Mouse (Mus musculus): ENCODE results near the gene Olfr325.

Olfr325 gene

DNA sequence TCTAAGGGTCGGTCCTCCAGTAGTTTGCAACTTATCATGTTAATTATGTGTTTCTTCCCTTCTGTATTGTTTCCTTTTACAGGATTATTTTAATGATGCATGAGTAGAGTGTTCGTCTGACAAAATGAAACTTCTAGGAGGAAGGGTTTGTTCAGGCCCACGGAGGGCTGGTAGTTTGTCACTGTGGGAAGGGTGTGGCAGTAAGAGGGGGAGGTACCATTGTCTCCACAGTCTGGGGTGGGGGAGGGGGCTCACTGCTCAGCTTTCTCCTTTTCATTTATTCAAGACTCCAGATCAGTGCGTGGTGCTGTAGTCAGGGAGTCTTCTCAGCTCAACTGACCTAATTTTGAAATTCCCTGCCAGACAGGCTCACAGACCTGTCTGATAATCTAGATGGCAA lies 48.6 kb downstream of the Olfr325 start:
- DNase-seq (ENCODE audit: inconsistent age in 2 of 2, low spot score in 1 of 2), result no peak

DNA sequence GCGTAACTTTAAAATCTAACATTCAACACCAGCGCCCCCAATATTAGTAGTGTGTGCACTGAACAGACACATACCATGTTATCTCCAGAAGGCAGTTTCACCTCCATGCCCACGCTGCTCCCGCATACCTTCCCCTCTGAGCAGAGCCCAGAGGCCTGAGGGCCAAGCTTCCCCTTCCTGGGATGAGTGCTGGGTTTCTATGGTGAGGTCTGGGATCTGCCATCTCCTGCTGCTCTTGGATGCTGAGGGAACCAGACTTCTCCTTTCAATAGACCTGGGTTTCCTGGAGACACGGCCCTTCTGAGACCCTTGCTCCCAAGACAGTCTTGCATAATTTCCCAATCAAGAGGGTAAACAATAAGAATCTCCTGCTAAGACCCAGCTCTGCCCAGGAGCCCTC lies 52.9 kb downstream of the Olfr325 start, which contains the start of gene Olfr323:
Gene Olfr323 (minus strand): TSS at position 101 of the 400 bp plus-strand sequence.
- no peak for DNase-seq (ENCODE audit: inconsistent age in 2 of 2, low spot score in 1 of 2)
